ENCODE assay signal across 29 mouse cellular contexts in the genomic region with DNA sequence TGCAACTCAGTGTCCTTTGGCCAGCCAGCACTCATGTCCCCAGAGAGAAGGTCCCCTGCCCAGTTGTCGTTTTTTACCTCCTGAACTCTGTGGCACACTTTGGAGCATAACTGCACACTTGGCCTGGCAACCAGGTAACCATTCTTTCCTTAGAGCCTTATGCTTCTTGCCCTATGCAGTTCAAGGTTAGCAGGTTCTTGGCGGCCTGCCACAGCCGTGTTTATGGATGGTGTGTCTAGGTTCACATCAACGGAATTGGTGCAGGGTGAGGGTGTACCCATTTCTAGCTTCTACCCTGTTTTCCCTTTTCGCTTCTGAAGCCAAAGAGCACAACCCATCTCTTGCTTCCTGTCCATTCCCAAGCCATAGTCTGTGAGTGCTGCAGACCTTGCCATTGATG. TPM values are rescaled to one million over a fixed set of nuclear protein-coding genes. Genes with fewer than 3 reads are reported as not detected.
DNase-seq lines count a peak whose midpoint lies in the region; ATAC-seq lines count a peak whose summit lies in the region.
"Had no signal": no experiment of that assay in that cellular context is flagged by ENCODE, and none has a peak within 500 bp of the region (broad histone marks: within the 10 kb centered on the region; RNA-seq: fewer than 3 reads in every experiment).

No protein-coding gene starts in this region.

- no peak overlapping the region for H3K4me2 ChIP-seq in kidney, embryonic 14.5 days (replicated peaks; ENCODE audit: low read depth, low read length)
- H3K4me2 ChIP-seq: embryonic facial prominence, embryonic 15.5 days; forebrain, embryonic 12.5 days; heart, embryonic 12.5 days; midbrain, embryonic 15.5 days; neural tube, embryonic 15.5 days; stomach, embryonic 15.5 days had no signal

- H3K4me3 ChIP-seq in heart, embryonic 10.5 days = no peak overlapping the region
- no peak overlapping the region for H3K4me3 ChIP-seq in kidney, embryonic 14.5 days (ENCODE audit: low read length)
- H3K4me3 ChIP-seq: embryonic facial prominence, embryonic 10.5 days; embryonic facial prominence, embryonic 15.5 days; forebrain, embryonic 12.5 days; heart, embryonic 12.5 days; midbrain, embryonic 10.5 days; midbrain, embryonic 15.5 days; neural tube, embryonic 15.5 days; stomach, embryonic 15.5 days had no signal

- H3K27me3 ChIP-seq in heart, embryonic 10.5 days (ENCODE audit: insufficient read depth, poor library complexity, severe bottlenecking) = peaks cover 4% of the 10 kb centered on the region; the same call in 1 of the 2 replicates
- H3K27me3 ChIP-seq in kidney, embryonic 14.5 days (ENCODE audit: control insufficient read depth, insufficient read depth, low read length) = no peaks in the 10 kb centered on the region
- H3K27me3 ChIP-seq: CH12.LX; embryonic facial prominence, embryonic 15.5 days; heart, embryonic 12.5 days; midbrain, embryonic 15.5 days; stomach, embryonic 15.5 days had no signal

- no peak overlapping the region for H3K9ac ChIP-seq in kidney, embryonic 14.5 days (ENCODE audit: low read depth, low read length)
- H3K9ac ChIP-seq: embryonic facial prominence, embryonic 15.5 days; forebrain, embryonic 12.5 days; forebrain, postnatal 0 days; heart, embryonic 12.5 days; liver, embryonic 14.5 days; midbrain, embryonic 15.5 days; neural tube, embryonic 15.5 days; stomach, embryonic 15.5 days had no signal

- H3K36me3 ChIP-seq in heart, embryonic 10.5 days = no peaks in the 10 kb centered on the region
- no peaks in the 10 kb centered on the region for H3K36me3 ChIP-seq in kidney, embryonic 14.5 days (ENCODE audit: control insufficient read depth, insufficient read depth, low read length)
- H3K36me3 ChIP-seq: embryonic facial prominence, embryonic 10.5 days; embryonic facial prominence, embryonic 15.5 days; forebrain, embryonic 12.5 days; heart, embryonic 12.5 days; midbrain, embryonic 10.5 days; midbrain, embryonic 15.5 days; neural tube, embryonic 15.5 days; stomach, embryonic 15.5 days had no signal

- no peak for ATAC-seq in kidney, embryonic 14.5 days (ENCODE audit: low FRiP score, low TSS enrichment)
- ATAC-seq: forebrain, postnatal 0 days; hindbrain, embryonic 16.5 days; midbrain, embryonic 15.5 days had no signal

- no peaks in the 10 kb centered on the region for H3K9me3 ChIP-seq in heart, embryonic 10.5 days
- no peaks in the 10 kb centered on the region for H3K9me3 ChIP-seq in kidney, embryonic 14.5 days (ENCODE audit: control insufficient read depth, low read length)
- H3K9me3 ChIP-seq: embryonic facial prominence, embryonic 10.5 days; embryonic facial prominence, embryonic 15.5 days; heart, embryonic 12.5 days; midbrain, embryonic 10.5 days; midbrain, embryonic 15.5 days; neural tube, embryonic 15.5 days; stomach, embryonic 15.5 days had no signal

- no peak overlapping the region for H3K27ac ChIP-seq in heart, embryonic 10.5 days
- no peak overlapping the region for H3K27ac ChIP-seq in kidney, embryonic 14.5 days (ENCODE audit: low read depth, low read length)
- H3K27ac ChIP-seq: embryonic facial prominence, embryonic 10.5 days; embryonic facial prominence, embryonic 15.5 days; forebrain, embryonic 12.5 days; kidney, postnatal 0 days; liver, embryonic 14.5 days; neural tube, embryonic 15.5 days had no signal

- H3K4me1 ChIP-seq in heart, embryonic 10.5 days = peaks cover 21% of the 10 kb centered on the region
- H3K4me1 ChIP-seq in kidney, embryonic 14.5 days (ENCODE audit: control insufficient read depth, insufficient read depth, low read length) = no peaks in the 10 kb centered on the region

- DNase-seq in adrenal gland, postnatal 10 days = peak; percentile 51
- no peak for DNase-seq in adrenal gland, adult 2 months
- DNase-seq in heart, postnatal 4 days = peak; percentile 33
- DNase-seq in heart, embryonic 10.5 days (ENCODE audit: low spot score) = no peak
- DNase-seq in kidney, postnatal 10 days = peak; percentile 29
- peak; percentile 11 for DNase-seq in urinary bladder, postnatal 14 days (ENCODE audit: low spot score)
- no peak for DNase-seq in urinary bladder, adult 2 months (ENCODE audit: low spot score)
- DNase-seq: adrenal gland, postnatal 25 days; cerebellum, adult 18-20 months; forebrain, postnatal 0 days; gastrocnemius, postnatal 36 days; lung, adult 2 months; retina, postnatal 1 day; right cerebral cortex, postnatal 14 days; thymus, adult 2 months; thymus, postnatal 36 days had no signal

- WGBS in heart, embryonic 10.5 days = 84% methylated on average over 5 of the region's 5 CpGs
- 76% methylated on average over 5 of the region's 5 CpGs for WGBS in kidney, embryonic 14.5 days

RNA-seq across cellular contexts. Expression of a gene that starts 44.7 kb away (rescaled TPM):
- total RNA-seq in adrenal gland, postnatal 10 days (2021) = 1 to 10 TPM; 5.6 to 7.3 TPM
- total RNA-seq in adrenal gland, adult 2 months (2021) = 1 to 10 TPM; 2.4 to 8.0 TPM
- polyA plus RNA-seq in adrenal gland, adult 2 months (2012; rRNA removed) = 1.0 and 1.1 TPM in 2 replicates
- 1 to 10 TPM; 6.2 to 6.9 TPM for total RNA-seq in heart, postnatal 4 days (2021)
- polyA plus RNA-seq in heart, embryonic 10.5 days (2016; fragmentation: Nextera tagmentation; extraction: Ambion mirVana) = 2.2 and 3.4 TPM in 2 replicates
- 2.3 and 3.9 TPM in 2 replicates for polyA plus RNA-seq in kidney, embryonic 14.5 days (2014; fragmentation: Nextera tagmentation; extraction: Ambion mirVana)
- polyA plus RNA-seq in urinary bladder, adult 2 months (2012; rRNA removed) = 1.0 and 1.6 TPM in 2 replicates

Comparison
In these comparisons a context has a peak if more than half of its experiments do, and no peak if none do; other contexts are left out.
1. DNase-seq: peak in adrenal gland, postnatal 10 days (single experiment), heart, postnatal 4 days (single experiment), kidney, postnatal 10 days (single experiment) and urinary bladder, postnatal 14 days (single experiment); none in adrenal gland, adult 2 months (single experiment), heart, embryonic 10.5 days (single experiment) and urinary bladder, adult 2 months (single experiment).